Mouse (Mus musculus) cerebellum, postnatal 10 days (tissue): ENCODE measurements around the gene Hoxd11.

ENCODE experiments used
- DNase-seq, 2 experiments: peaks; one replicate each; pipeline ENCODE4 v3.0.0; 2021; ENCODE audit warnings: mixed read lengths in 2 of 2

Gene Hoxd11

GRCm38 (mm10) chr2:74678891-74679595, at the start of gene Hoxd11:
Gene Hoxd11, plus strand, starts transcription at chr2:74679557.
- peak in 1 of 2 experiments; percentile 8 for DNase-seq

- no peak for DNase-seq
These were observed 43.9 kb upstream of the Hoxd11 start for GRCm38 (mm10) chr2:74635412-74635811.

GRCm38 (mm10) chr2:74642431-74642830, 36.9 kb upstream of the Hoxd11 start:
- no peak for DNase-seq

GRCm38 (mm10) chr2:74645631-74646030, 33.7 kb upstream of the Hoxd11 start:
- DNase-seq, result no peak

- peak in 1 of 2 experiments; percentile 10 for DNase-seq
These were observed 32.1 kb upstream of the Hoxd11 start for GRCm38 (mm10) chr2:74647082-74647864.

- peak in 1 of 2 experiments; percentile 15 for DNase-seq
These were observed 26.4 kb upstream of the Hoxd11 start for GRCm38 (mm10) chr2:74652996-74653340.

- peak in 1 of 2 experiments; percentile 42 for DNase-seq
These were observed 25.4 kb upstream of the Hoxd11 start for GRCm38 (mm10) chr2:74653781-74654535.

- DNase-seq, result peak; percentile 9 to 24
These were observed 24.5 kb upstream of the Hoxd11 start for GRCm38 (mm10) chr2:74654743-74655419.

- peak; percentile 63 to 65 for DNase-seq
These were observed 24.0 kb upstream of the Hoxd11 start for GRCm38 (mm10) chr2:74655420-74655781.

- peak; percentile 34 to 48 for DNase-seq
These were observed 23.3 kb upstream of the Hoxd11 start for GRCm38 (mm10) chr2:74655821-74656631.

GRCm38 (mm10) chr2:74656632-74657021, 22.7 kb upstream of the Hoxd11 start:
- peak; percentile 32 to 48 for DNase-seq

- DNase-seq, result peak; percentile 41 to 59
These were observed 21.9 kb upstream of the Hoxd11 start for GRCm38 (mm10) chr2:74657251-74658023.

GRCm38 (mm10) chr2:74658024-74658666, 21.2 kb upstream of the Hoxd11 start:
- peak; percentile 16 to 48 for DNase-seq

GRCm38 (mm10) chr2:74658667-74659371, 20.5 kb upstream of the Hoxd11 start:
- DNase-seq, result peak; percentile 27 to 56

GRCm38 (mm10) chr2:74659507-74660005, 19.8 kb upstream of the Hoxd11 start, which contains the start of gene Evx2:
Gene Evx2, minus strand, starts transcription at chr2:74659557.
- DNase-seq, result peak; percentile 22 to 52

- DNase-seq, result peak; percentile 15 to 29
These were observed 18.7 kb upstream of the Hoxd11 start for GRCm38 (mm10) chr2:74660421-74661375.

GRCm38 (mm10) chr2:74661685-74662084, 17.7 kb upstream of the Hoxd11 start:
- DNase-seq, result peak; percentile 79 to 80

GRCm38 (mm10) chr2:74663291-74663925, 15.9 kb upstream of the Hoxd11 start:
- peak; percentile 84 to 85 for DNase-seq
